Mouse (Mus musculus): ENCODE data around the gene Cdca5.
"Not testable (repeated sequence)": the region's sequence is repeated elsewhere in the genome, so short reads cannot be mapped to it uniquely, and the experiment has no call there.

Gene Cdca5

DNA sequence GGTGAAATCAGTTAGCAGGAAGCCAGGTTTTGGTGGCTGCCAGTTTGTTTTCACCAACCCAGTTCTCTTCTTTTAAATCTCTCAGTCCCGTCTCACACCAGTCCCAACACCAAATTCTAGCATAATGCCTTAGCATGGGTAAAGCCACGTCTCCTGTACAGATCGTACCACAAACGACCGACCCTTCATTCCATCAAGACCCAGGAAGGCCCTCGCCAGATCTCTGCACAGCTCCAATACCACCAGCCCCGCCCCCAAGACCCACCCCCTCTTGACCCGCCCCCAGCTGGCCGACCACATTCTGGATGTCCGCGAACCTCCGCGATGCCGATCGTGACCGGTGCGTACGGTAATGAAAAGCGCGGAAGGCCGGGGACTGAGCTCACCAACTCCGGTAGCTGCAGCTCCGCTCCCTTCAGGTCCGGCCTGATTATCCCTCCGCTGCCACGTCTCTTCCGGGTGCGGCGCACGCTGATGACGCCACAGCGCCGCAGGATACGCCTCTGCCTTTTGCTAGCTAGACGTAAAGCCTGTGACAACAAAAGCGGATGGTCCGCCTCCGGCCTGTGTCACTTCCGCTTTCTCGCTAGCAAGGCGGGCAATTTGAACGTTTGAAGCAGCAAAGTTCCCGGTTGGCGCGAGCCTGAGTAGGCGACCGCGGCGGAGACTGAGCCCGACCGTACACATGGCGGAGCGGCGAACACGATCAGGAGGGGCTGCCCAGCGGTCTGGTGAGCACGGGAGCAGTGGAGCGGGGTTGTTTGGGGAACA is at the start of gene Cdca5, which contains the start of gene Zfpl1:
TSS of gene Cdca5 (plus strand) at position 506 of the 771 bp plus-strand sequence.
TSS of gene Zfpl1 (minus strand) at position 479 of the 771 bp plus-strand sequence.
- peak; percentile 93 for DNase-seq (ENCODE audit: low spot score)

DNA sequence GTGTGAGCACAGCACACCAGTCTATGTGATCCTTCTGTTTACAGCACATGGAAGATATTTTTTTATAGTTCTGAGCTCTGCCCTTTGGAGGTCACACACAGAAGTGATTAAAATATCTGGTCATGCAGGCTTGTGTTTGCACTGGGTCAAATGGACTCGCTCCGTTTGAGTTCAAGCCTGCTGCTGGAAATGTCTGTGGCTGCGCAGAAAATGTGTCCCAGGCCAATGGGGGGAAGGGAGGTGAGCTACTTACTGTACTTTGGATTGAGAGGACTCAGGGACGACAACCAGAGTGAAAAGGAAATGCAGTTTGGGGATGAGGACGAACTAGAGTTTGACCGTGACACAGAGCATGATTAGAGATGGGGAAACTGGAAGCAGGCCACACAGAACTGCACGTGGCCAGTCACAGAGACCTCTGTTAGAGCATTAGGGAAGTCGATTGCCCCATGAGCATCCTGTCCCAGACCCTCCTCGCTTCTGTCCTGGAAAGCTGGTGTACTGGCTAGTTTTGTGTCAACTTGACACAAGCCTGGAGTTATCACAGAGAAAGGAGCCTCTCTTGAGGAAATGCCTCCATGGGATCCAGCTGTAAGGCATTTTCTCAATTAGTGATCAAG is 48.7 kb upstream of the Cdca5 start:
- no peak for DNase-seq (ENCODE audit: low spot score)

DNA sequence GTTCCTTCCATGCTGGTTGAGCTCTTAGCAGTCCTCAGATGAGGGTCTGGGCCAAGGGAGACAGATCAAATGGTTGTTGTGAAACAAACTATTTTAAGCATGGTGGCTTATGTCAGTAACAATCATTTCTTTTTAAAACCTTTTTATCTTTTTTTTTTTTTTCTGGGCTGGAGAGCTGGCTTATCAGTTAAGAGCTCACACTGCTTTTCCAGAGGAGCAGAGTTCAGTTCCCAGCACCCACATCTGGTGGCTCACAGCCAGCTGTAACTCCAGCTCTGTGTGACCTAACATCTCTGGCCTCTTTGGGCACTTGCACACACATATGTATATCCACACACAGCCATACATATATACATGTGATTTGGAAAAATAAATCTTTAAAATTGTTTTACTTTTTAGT is 47.1 kb upstream of the Cdca5 start:
- no peak for DNase-seq (ENCODE audit: low spot score)

DNA sequence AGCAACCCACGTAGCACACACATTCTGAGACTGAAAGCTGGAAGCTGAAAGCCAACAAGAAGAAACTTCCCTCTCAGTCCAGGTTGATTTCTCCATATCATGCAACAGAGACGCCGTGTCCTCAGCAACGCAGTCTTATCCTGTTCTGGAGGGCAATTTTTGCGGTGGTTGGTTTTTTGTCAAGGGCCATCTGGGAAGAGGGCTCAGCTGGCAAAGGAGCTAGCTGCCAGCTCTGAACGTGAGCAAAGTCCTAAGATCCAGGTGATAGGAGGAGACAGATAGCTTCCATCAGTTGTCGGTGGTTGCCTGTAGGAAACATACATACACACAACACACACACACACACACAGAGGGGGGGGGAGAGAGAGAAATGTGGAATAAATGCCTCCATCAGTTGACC is 46.5 kb upstream of the Cdca5 start:
- DNase-seq (ENCODE audit: low spot score), result no peak

DNA sequence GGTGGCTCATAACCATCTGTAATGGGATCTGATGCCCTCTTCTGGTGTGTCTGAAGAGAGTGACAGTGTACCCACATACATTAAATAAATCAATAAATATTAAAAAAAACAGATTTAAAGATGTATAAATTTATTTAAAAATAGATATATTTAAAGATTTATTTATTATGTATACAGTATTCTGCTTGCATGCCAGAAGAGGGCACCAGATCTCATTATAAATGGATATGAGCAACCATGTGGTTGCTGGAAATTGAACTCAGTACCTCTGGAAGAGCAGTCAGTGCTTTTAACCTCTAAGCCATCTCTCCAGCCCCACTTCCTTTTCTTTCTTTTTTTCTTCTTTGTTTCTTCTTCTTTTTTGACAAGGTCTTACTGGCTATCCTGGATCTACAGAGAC is 44.8 kb upstream of the Cdca5 start:
- no peak for DNase-seq (ENCODE audit: low spot score)

DNA sequence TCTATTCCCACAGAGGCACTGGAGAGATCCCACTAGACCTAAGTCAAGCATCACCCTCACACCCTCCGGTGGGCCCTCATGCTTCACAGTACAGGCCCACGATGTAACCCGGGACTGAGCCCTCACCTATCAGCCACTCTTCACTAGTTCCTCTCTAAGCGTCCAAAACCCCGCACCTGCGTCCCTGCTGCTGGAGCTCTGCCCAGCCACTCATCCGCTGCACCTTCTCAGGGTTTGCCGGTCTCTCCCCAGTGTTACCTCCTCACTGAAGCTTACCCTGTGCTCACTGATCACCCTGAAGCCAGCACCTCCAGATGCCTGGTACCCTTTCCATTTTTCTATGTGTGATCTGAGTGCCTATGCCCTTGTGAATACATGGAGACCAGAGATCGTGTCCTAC is 42.5 kb upstream of the Cdca5 start:
- no peak for DNase-seq (ENCODE audit: low spot score)

DNA sequence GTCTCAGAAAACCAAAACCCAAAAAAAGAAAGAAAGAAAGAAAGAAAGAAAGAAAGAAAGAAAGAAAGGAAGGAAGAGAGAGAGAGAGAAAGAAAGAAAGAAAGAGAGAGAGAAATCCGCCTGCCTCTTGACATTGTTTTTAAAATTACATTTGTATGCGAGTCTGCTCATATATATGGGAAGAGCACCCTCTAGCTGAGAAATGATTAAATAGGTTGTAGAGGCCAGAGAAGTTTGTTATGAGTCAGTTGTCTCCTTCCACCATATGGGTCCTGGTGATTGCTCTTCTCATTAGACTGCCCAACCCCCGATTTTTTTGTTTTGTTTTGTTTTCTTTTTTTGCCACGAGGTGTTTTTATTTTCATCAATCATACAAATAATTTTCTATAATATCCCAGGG is 40.7 kb upstream of the Cdca5 start:
- DNase-seq (ENCODE audit: low spot score), result not testable (repeated sequence)

DNA sequence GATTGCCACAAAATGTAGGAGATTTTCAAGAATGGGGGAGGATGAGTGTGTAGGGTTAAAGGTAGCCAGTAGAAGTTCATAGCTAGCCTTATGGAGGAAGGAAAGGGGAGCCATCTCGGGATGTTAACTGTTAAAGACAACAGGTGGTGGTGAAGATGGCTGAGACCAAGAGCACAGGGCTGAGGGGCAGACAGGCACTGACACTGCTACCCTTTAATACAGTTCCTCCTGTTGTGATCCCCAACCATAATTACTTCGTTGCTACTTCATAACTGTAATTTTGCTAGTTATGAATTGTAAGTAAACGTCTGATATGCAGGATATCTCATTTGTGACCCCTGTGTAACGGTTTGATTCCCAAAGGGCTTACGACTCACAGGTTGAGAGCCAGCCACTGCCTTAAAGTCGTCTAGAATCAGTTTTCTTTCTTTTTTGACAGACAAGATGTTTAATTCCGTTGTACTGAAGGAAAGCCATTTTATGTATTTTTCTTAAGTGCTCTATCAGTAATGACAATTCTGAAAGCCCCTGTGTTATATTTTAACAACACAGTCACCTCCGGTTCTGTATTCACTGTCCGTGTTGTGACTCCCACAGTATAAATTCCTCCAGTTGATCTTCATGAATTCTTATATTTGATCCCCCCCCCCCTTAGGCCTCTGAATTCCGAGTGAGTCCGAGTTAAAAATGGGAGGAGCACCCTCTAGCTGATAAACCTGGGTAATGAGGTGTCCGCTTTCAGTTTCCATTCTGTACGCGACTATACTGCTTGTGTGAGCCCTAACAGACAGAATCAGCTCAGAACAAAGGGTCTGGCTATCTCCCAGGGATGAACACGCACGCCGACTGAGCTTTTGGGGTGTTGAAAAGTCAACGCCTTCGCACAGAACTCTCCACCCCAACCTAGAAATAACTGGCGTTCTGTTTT is 39.2 kb upstream of the Cdca5 start:
- DNase-seq (ENCODE audit: low spot score), result no peak

DNA sequence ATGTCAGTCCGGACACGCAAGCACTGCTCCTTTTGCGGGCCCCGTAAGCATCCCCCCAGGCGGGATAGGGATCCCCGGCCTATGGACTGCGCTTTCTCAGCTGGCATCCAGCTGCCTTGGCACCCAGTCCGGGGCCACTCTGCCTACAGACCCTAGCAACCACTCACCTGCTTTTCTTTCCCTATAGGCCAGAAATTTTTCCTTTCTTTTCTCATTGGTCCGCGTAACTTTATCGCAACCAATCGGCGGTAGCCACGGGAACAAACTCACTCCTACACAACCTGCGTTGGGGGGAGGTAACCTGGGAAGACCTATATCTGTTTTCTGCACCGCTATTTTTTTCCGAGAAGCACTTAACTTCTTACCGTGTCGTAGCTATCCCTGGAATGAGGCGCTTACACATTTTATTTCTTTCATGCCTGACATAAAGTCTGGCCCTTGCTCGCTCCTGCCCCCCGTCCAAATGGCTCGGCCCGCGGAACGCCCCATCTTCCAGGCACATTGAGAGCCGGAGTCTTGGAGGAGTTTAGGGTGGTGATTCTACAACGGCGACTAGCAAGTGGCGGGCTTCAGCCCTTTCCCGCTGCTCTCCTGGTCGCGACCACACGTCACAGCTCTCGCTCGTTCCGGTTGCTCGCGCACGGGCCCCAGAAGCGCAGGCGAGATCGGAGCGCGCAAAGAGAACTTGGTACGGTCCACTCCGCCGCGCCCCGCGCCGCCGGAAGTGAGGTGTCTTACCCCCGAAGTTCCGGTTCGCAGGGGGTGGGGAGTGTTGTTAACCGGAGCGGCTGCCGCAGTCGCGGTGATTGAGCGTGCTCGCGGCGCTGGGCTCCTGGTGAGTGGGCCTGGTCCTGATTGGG is 38.3 kb upstream of the Cdca5 start, which contains the start of gene Syvn1:
TSS of gene Syvn1 (plus strand) at position 283 of the 860 bp plus-strand sequence.
- DNase-seq (ENCODE audit: low spot score), result peak; percentile 86

DNA sequence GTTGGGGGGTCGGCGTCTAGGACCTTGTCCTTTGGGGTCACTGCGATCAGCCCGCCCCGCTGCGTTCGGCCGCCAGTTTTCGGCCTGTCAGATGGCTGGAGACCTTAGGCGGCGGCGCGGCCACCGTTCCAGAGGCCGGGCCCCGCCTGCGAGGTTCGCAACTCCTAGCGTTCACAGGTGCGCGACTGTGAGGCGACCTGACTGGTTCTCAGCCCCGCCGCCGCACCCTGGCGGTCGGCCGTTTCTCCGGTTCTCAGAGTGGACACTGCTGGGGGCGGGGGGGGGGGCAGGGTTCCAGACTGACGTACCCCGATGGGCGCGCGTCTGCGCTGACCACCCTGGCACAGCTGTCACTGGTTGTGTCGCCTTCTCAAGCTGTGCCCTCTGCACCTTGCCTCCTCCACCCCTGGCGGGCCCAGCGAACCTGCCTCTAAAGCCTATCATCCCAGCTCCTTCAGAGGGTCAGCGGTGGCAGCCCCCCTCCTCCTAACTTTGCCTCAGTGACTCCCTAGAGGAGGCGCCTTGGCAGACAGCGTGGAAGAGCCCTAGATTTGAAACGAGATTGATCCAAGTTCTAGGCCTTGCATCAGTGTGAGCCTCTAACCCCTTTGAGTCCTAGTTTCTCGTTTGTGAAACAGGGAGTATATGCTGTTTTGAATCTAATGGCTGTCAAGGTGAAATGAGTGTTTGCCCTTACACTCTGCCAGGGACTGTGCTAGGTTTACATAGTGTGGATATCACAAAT is 37.5 kb upstream of the Cdca5 start:
- no peak for DNase-seq (ENCODE audit: low spot score)

DNA sequence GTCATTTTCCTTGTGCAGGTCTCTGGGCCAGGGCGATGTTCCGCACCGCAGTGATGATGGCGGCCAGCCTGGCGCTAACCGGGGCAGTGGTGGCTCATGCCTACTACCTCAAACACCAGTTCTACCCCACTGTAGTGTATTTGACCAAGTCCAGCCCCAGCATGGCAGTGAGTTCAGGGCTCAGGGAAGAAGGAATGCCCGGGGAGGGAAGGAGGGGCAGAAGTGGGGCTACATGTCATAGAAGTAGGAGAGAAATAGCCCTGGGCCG is 37.0 kb upstream of the Cdca5 start:
- no peak for DNase-seq (ENCODE audit: low spot score)

DNA sequence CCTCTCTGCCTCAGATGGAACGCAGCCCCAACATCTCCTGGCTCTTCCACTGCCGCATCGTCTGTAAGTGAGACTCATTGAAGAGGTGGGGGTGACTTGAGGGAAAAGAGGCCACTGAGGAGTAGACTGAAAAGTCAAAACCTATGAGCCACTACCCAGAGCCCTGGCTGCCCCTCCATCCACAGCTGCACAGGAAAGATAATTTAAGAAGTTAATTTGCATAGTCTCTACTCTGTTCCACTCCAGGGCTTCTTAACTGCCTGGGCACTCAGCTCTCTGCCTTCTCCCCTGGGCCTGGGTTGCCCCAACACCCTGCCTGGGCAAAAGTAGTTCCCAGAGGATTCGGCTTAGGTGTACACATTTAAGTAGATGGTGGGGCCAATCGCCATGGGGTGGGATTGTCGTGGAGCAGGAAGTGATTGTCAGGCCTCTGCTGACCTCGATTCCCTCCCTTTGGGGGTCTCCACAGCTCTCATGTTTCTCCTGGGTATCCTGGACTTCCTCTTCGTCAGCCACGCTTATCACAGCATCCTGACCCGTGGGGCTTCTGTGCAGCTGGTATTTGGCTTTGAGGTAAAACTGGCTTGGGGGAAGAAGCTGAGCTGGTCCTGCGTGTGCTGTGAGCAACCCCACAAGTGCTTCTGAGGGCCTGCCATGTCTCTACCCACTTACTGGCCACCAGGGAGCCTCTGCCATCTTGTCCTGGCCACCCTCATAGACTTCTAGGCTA is 35.9 kb upstream of the Cdca5 start:
- no peak for DNase-seq (ENCODE audit: low spot score)

DNA sequence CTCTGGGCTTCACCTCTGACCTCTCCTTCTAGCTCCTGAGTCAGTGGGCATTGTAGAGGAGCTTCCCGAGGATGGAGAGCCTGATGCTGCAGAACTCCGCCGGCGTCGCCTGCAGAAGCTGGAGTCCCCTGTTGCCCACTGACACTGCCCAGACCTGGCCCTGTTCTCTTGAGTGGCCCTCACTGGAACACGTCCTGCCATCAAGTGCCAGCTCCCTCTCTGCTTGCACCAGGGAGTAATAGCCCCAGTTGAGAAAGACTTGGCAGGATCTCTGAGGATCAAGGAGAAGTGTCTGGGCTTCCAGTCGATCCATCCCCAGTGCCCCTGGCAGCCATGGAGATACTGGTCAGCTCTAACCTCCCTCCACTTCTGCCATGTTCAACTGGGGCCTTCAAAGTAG is 32.3 kb upstream of the Cdca5 start:
- DNase-seq (ENCODE audit: low spot score), result no peak

DNA sequence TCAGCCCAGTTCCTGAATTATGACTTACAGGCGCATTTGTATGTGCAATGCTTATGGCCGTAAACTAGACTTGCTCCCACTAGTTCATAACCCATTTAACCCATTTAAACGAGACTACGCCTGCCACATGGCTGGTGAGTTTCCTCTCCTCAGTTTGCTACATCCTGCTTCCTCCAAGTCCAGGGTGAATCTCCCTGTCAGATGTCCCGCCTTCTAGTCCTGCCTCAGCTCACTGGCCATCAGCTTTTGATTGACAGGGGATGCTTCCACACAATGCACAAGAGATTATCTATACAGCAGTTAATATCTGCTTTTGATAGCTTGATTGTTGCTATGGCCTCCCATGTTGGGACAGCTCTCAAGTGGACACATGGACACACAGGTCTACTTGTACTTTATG is 30.5 kb upstream of the Cdca5 start:
- DNase-seq (ENCODE audit: low spot score), result no peak

DNA sequence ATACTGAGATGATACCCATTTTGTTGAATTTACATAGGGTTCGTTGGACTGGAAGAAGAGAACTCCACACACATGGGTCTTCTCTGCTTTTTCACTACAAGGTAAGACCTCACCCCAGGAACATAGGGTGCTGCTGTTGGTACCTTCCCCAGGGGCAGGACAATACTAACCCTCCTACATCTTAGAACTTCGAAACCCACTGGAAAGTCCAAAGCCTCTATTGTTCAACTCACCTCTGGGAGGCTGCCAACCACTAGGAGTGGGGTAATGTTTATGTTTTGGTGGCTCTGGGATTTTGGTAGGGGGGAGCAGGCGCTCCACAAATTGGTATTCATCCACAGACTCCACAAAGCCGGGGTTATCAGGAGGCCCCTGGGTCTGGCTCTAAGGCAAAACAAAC is 28.1 kb upstream of the Cdca5 start:
- DNase-seq (ENCODE audit: low spot score), result no peak

DNA sequence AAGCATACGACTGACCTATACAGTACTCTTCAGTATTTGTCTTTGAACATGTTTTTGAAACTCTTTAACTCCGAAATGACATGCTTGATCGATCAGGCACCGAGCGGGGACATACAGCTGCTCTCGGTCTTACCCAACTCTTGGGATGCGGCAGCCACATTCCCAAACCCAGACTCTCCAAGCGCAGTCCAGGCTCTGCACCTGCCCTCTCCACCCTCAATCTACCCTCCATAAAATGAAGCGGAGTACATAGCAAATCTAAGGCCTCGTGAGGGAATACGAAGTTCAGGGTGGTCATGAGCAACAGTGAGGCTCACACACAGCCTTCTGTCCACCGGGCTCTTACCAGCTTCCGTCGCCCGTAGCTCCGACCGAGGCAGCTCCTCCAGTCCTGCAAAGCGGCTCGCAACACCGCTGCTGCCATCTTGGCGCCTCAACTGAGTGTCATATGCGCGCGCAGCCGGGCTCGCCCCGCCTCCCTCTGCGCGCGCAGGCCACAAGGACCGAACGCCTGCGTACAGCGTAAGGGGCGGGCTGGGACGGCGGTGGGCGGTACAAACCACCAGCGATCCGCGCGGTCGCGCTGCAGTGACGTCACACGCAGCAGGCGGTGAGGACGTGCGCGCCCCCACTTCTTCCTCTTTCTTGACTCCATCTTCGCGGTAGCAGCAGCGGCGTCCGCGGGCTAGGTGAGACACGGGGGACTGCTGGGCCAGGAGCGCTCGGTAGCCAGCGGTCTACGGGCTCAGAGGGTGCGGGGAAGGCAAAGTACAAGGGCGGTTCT is 27.3 kb upstream of the Cdca5 start, which contains the start of the genes Mrpl49 and Fau:
TSS of gene Mrpl49 (minus strand) at position 473 of the 784 bp plus-strand sequence.
TSS of gene Fau (plus strand) at position 532 of the 784 bp plus-strand sequence.
- DNase-seq (ENCODE audit: low spot score), result peak; percentile 99

DNA sequence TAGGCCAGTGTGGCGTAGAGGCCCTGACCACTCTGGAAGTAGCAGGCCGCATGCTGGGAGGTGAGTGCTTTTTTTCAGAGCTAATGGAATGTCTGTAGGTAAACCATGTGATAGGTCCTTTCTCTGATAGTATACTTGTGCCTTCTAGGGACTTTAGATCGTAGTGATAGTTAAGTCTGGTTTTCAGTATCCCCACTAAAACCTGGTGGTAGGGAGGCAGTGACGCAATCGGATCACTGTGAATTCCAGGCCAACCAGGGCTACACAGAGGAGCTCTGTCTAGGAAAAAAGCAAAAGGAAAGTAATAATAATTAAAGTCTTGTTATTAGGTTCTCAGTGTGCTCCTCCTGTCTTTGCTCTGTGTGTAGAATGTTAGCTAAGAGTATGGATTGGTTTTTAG is 26.3 kb upstream of the Cdca5 start:
- no peak for DNase-seq (ENCODE audit: low spot score)

DNA sequence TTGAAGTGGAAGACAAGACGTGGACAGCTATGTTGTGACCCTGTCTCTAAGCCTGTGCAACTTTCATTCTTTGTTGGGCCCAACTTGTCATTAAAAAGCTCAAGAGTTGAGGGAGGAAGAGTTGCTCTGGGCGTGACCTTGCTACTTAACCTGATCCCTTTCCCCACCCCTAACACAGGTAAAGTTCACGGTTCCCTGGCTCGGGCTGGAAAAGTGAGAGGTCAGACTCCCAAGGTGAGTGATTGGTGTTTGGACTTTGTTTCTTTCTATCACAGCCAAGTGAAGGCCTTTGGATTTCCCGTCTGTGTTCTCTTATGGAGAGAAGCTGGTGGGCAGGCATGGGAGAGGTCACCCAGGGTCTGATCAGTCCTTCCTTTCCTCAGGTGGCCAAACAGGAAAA is 25.8 kb upstream of the Cdca5 start:
- no peak for DNase-seq (ENCODE audit: low spot score)

DNA sequence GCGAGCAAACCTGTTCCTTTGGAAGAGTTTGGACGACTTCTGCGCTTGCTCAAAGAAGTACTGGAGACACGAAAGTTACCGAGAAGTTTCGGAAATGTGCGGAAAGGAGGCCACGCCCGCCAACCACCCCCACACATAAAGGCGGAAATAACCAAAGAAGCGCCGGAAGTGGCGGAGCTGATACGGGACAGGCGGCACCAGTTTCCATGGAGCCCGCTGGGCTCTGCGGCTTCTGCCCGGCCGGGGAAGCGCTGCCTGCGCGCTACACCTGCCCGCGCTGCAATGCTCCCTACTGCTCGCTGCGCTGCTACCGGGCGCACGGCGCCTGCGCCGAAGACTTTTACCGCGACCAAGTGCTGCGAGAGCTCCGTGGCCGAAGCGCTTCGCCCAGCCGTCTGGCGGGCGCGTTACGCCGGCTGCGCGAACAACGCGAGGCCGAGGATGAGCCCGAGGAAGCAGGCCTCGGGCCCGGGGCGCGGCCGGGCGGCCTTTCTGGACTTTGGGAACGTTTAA is 23.7 kb upstream of the Cdca5 start, which contains the start of gene Znhit2:
TSS of gene Znhit2 (plus strand) at position 172 of the 513 bp plus-strand sequence.
- DNase-seq (ENCODE audit: low spot score), result peak; percentile 84
